Mouse (Mus musculus): Measurements from ENCODE around the gene Supt4a. TPM values are rescaled to one million over a fixed set of nuclear protein-coding genes. Genes with fewer than 3 reads are reported as not detected.

Supt4a gene
- total RNA-seq, 2 experiments from 2014 or later = 66.3 to 82.3 TPM

DNA sequence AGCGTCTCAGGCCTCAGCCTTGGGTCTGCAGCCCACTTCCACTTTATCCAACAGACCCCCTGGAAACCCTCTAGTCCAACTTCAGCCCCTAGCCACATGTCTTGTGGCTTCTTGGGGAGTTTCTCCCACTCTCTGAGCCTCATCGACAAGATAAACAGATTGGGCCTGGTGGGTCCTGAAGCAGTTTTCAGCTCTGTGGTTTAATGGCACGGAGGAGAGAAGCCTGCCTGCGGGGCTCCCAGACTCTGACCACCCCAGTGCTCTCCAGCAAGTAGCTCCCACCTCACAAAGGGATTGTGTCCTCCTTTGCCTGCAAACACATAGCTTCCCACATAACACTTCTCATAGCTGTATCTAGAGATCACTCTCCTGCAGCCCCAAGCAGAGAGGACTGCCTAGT, 9.9 kb upstream of the Supt4a start:
- no peak for TF ChIP-seq CTCF (IDR thresholded peaks at IDR 0.05)
- no peak for DNase-seq (ENCODE audit: extremely low spot score in 1 of 2, low spot score in 2 of 2)
- no peak overlapping the region for H3K27ac ChIP-seq
- intact Hi-C loops (cut with DNase I) = no loop called here
- H3K4me3 ChIP-seq = no peak overlapping the region

DNA sequence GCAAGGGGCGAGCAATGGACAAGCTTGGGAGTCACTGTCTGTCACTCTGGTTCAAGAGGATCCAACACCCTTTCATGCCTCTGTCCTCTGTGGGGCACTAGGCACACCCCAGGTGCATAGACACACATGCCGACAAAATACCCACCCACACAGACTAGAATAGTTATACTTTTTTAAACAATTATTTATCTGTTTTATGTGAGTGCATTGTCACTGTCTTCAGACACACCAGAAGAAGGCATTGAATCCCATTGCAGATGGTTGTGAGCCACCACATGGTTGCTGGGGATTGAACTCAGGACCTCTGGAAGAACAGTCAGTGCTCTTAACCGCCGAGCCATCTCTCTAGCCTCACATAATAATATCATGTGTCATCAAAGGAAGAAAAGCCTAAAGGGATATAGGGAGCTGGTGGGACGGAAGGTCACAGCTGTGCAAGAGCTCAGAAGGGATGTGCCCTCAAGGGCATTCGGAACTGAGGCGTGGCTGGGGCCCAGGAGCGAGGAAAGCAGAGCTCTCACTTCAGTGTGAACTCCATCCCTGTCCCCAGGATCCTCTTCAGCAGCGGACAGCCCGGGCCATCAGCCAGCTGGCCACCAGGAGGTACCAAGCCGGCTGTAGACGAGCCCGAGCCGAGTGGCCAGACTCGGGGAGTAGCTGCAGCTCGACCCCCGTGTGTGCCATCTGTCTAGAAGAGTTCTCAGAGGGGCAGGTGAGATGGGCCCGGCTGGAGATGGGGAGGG, 8.3 kb upstream of the Supt4a start:
- no peak overlapping the region for H3K4me3 ChIP-seq
- no peak overlapping the region for H3K27ac ChIP-seq
- no peak for DNase-seq (ENCODE audit: extremely low spot score in 1 of 2, low spot score in 2 of 2)
- TF ChIP-seq CTCF (IDR thresholded peaks at IDR 0.05) = no peak
- intact Hi-C loops (cut with DNase I) = no loop called here

DNA sequence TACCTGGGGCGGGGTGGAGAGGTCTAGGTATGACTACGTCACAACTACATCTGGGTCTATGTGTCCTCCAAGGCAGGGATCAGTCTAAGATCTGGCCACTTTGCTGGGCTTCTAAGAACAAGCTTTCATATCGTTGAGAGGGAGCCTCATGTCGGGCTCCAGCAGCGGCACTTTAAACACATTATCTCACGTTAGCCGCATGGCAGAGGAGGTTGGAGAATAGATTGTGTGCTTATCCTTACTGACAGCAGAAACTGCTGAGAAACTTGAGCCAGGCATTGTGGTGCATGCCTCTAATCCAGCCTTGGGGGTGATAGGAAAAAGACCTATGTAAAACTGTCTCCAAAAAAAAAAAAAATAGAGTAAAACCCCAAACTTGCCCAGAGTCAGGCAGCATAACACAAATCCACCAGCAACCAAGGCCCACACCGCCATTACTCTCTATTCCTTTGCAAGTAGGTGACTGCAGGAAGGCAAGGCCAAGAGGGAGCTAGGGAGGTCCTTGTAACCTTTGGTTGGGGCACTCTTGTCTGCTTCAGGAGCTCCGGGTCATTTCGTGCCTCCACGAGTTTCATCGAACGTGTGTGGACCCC, 7.7 kb upstream of the Supt4a start:
- no peak for DNase-seq (ENCODE audit: extremely low spot score in 1 of 2, low spot score in 2 of 2)
- H3K27ac ChIP-seq = no peak overlapping the region
- no peak for TF ChIP-seq CTCF (IDR thresholded peaks at IDR 0.05)
- H3K4me3 ChIP-seq = no peak overlapping the region
- intact Hi-C loops (cut with DNase I) = no loop called here

DNA sequence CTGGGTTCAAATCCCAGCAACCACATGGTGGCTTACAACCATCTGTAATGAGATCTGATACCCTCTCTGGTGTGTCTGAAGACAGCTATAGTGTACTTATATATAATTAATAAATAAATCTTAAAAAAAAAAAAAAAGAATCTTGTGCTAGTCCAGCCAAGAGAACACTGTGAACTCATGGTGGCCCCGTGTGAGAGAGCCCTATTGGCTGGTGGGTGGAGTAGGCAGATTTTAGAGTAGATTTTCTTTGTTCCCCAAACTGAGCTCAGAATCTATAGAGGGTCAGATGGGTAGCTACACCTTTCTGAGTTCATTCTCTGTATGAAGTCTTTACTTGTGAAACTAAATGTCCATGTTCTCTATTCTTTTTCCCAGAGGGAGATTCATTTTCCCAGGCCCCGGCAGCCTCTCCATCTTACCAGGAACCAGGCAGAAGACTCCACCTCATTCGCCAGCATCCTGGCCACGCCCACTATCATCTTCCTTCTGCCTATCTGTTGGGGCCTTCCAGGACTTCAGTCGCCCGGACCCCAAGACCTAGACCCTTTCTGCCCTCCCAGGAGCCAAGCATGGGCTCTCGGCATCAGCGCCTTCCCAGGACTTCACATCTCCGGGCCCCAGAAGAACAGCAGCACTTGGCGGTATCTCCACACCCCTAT, 6.6 kb upstream of the Supt4a start:
- DNase-seq (ENCODE audit: extremely low spot score in 1 of 2, low spot score in 2 of 2) = no peak
- intact Hi-C loops (cut with DNase I) = no loop called here
- TF ChIP-seq CTCF (IDR thresholded peaks at IDR 0.05) = no peak
- H3K4me3 ChIP-seq = no peak overlapping the region
- H3K27ac ChIP-seq = no peak overlapping the region

DNA sequence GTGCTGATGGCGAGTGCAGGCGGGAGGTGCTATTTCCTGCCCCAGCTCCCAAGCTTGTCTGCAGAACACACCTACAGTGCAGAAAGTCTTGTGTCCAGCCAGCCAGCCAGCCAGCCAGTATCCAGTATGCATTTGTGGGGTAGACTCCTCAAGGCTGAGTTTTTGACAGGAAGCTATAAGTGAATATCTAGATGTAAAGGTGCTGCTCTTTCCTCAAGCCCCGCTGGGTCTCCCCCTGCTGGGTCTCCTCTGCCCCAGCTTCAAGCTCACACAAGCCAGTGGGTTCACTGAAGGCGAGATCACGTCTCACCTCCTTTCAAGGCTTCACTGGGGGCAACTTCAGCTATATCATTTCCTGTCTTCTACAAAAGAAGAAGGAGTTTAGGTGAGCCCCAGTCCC, 3.0 kb upstream of the Supt4a start:
- no peak overlapping the region for H3K4me3 ChIP-seq
- intact Hi-C loops (cut with DNase I) = no loop called here
- H3K27ac ChIP-seq = no peak overlapping the region
- no peak for TF ChIP-seq CTCF (IDR thresholded peaks at IDR 0.05)
- no peak for DNase-seq (ENCODE audit: extremely low spot score in 1 of 2, low spot score in 2 of 2)

DNA sequence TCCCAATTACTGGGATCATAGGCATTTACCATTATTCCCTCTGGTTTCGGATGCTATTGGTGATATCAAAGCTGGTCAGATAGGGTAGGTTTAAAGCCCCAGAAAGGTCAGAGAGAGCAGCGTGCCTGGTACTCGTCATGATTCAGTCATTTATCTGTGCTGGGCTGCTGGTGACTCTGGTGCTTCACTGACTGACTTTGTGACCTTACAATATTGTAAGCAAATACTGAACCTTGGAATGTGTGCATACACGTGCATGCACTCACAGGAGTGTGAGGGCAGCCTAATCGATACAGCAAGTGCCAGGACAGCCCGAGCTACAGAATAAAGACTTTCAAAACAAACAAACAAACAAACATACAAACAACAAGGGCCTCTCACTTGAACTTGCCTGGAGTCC, 1.7 kb upstream of the Supt4a start:
- TF ChIP-seq CTCF (IDR thresholded peaks at IDR 0.05) = no peak
- no peak overlapping the region for H3K4me3 ChIP-seq
- no peak for DNase-seq (ENCODE audit: extremely low spot score in 1 of 2, low spot score in 2 of 2)
- intact Hi-C loops (cut with DNase I) = loop anchor here (2.0 kb wide), 1 partner anchor 73 kb away; the partner anchor contains the start of gene Rnf43
- no peak overlapping the region for H3K27ac ChIP-seq

DNA sequence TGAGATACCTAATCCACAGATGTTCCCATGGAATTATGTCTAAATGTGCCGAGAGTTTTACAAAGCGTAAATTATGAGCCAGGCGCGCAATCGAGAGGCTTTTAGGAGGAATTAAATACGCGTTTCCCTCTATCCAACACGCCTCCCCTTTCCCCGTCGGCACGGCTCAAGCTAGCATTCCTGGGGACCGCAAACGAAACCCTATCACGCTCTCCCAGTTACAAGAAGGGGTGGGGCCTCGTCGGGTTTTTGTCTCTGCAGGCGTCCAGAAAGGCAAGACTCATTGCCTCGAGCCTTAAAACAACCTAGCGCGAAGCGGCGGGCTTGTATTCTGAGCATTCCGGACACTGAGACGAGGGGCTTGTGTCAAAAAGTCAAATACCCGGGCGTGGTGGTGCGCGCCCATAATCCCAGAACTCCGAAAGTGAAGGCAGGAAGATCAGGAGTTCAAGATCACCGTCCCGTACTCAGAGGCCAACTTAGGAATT, 661 bp upstream of the Supt4a start:
- peak; percentile 26 to 38 for DNase-seq (ENCODE audit: extremely low spot score in 1 of 2, low spot score in 2 of 2)
- no peak for TF ChIP-seq CTCF (IDR thresholded peaks at IDR 0.05)
- peak overlapping the region; percentile 84 for H3K27ac ChIP-seq
- peak overlapping the region; percentile 93 for H3K4me3 ChIP-seq
- intact Hi-C loops (cut with DNase I) = loop anchor here (1.0 to 2.0 kb wide), 2 partner anchors 26 to 74 kb away; partner anchors contain the start of gene Rnf43

DNA sequence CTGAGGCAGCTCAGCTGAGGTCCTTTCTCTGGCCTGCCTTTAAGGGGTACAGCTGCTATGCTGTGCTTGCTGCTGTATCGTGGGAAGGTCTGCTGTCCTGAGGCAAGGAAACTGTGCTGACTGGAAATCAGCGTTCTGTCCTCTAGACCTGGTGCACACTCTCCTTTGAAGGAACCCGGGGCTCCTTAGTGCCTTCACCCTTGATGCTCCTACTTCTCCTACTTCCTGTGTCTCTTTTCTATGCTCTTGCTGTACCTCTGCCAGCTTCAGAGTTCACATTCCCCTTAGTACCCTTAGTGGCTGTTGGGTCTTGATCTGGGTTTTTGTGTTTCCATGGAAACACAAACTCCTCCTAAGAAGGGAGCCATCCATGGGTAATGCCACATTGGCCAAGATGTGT, 6.3 kb downstream of the Supt4a start:
- H3K27ac ChIP-seq = no peak overlapping the region

DNA sequence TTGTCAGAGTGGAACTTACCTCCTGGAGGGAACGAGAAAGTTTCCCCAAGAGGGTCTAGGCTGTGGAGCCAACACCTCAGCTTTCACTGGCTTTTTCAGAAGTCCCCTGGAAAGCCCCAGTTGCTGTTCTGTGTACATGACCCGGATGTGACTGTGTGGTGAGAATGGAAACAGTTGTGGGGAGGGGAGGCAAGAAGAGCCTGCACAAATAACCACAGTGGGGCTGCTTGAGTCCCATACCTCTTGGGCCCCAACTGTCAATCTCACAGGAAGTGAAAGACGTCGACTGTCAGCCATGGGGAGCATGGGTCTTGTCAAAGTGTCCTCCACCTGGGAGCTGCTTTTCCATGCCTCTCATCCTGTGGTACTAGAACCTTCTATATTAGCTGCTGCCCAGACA, 7.6 kb downstream of the Supt4a start:
- no peak overlapping the region for H3K4me3 ChIP-seq
- intact Hi-C loops (cut with DNase I) = no loop called here
- H3K27ac ChIP-seq = no peak overlapping the region
- no peak for TF ChIP-seq CTCF (IDR thresholded peaks at IDR 0.05)
- DNase-seq (ENCODE audit: extremely low spot score in 1 of 2, low spot score in 2 of 2) = no peak

More for the DNA sequence above, 6.3 kb downstream of the Supt4a start:
- H3K4me3 ChIP-seq = no peak overlapping the region
- TF ChIP-seq CTCF (IDR thresholded peaks at IDR 0.05) = no peak
- intact Hi-C loops (cut with DNase I) = no loop called here
- DNase-seq (ENCODE audit: extremely low spot score in 1 of 2, low spot score in 2 of 2) = no peak

DNA sequence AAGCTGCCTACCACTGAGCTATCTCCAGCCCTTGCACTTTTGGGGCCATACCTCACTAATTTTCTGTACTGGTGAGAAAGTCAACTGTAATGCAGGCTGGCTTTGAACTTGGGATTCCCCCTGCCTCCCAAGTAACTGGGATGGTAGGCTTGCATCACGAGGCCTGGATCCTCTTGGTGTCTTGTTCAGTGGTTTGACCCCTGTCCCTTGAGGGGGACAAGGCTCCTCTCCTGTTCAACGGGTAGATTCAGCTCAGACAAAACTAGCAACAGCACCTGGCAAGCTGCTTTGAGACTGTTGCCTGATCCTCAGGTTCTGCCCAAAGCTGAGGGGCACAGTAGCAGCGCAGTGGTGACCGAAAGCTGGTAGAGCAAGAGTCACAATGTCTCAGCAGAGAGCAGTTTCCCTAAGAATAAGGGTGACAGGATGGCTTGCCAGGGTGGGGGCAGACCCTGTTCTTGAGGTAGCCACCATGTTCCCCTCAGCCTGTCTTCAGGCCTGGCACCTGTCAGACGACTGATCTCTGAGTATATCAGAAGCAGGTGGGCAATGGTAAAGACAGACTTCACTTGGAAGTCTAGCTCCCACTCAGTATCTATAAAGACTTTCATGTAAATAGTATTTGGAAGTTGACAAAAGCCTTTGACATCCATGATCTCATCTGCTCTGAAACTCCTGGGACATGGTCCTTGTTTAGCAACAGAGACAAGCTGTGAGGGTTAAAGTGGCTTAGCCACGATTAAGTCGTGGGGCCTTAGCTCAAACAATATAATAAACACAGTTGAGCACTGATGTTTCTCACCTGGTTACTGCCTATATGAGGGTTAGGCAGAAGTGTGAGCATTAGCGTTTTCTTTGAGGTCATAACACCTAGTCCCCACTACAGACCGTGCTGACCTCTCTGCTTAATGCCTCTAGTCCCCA, 8.5 kb downstream of the Supt4a start:
- no peak overlapping the region for H3K27ac ChIP-seq
- H3K4me3 ChIP-seq = no peak overlapping the region
- intact Hi-C loops (cut with DNase I) = no loop called here
- DNase-seq (ENCODE audit: extremely low spot score in 1 of 2, low spot score in 2 of 2) = no peak
- no peak for TF ChIP-seq CTCF (IDR thresholded peaks at IDR 0.05)

DNA sequence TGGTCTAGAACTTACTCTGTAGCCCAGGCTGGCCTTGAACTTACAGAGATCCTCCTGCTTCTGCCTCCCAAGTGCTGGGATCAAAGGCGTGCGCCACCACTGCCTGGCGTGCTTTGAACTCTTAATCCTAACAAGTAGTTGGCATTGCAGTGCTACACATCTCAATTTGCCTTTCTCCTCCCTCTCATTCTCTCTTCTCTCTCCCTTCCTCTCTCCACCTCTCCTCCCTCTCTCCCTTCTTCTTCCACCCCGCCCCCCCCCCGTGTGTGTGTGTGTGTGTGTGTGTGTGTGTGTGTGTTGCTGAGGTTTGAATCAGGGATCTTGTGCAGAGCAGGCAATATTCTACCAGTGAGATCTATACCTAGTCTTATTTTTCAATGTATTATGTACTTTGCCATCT, 10.0 kb downstream of the Supt4a start:
- Histone ChIP-seq H3K4me3 (no peak overlapping the region), H3K27ac (no peak overlapping the region)
- intact Hi-C loops (cut with DNase I) = no loop called here
- DNase-seq (ENCODE audit: extremely low spot score in 1 of 2, low spot score in 2 of 2) = no peak
- no peak for TF ChIP-seq CTCF (IDR thresholded peaks at IDR 0.05)
